ENCODE assay signal across 8 mouse cellular contexts in the genomic region with DNA sequence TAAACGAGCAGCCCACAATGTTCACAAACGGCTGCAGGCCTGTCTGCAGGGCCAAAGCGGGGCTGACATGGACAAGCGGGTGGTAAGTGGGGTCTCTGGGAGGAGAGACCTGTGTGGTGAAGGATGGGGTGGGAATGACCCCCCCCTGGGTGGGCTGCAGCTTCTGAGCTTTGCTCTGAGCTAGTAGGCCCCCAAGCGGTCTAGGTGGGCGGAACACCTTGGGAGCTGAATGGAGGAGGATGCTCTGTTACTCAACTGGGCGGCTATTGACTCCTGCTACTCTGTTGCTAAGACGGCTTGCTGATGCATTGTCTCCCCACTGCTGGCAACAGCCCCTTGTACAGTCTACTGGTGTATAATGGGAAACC. TPM values are rescaled to one million over a fixed set of nuclear protein-coding genes. Genes with fewer than 3 reads are reported as not detected.
DNase-seq lines count a peak whose midpoint lies in the region; ATAC-seq and TF ChIP-seq lines count a peak whose summit lies in the region.

No protein-coding gene starts in this region.

- H3K36me3 ChIP-seq in embryonic facial prominence, embryonic 10.5 days (replicated peaks): peaks cover 47% of the 10 kb centered on the region
- peaks cover 43% of the 10 kb centered on the region for H3K36me3 ChIP-seq in limb, embryonic 15.5 days

- H3K4me1 ChIP-seq in embryonic facial prominence, embryonic 10.5 days: peaks cover 55% of the 10 kb centered on the region
- H3K4me1 ChIP-seq in limb, embryonic 15.5 days: peaks cover 57% of the 10 kb centered on the region

- WGBS in embryonic facial prominence, embryonic 10.5 days: 38% methylated on average over 8 of the region's 8 CpGs
- WGBS in limb, embryonic 15.5 days: 37% methylated on average over 8 of the region's 8 CpGs

- H3K27me3 ChIP-seq in embryonic facial prominence, embryonic 10.5 days (replicated peaks; ENCODE audit: low read depth, poor library complexity, severe bottlenecking): 0 out of 2 replicates have a peak, but pooled peaks cover 24% of the 10 kb centered on the region
- H3K27me3 ChIP-seq in limb, embryonic 15.5 days: no peaks in the 10 kb centered on the region

- H3K9ac ChIP-seq in limb, embryonic 15.5 days: peak overlapping the region; percentile 81; the same call in 1 of the 2 replicates

- DNase-seq in CD4-positive, CD25-positive, alpha-beta regulatory T cell, adult 2 months (ENCODE audit: low read depth, low spot score): peak; percentile 40
- no peak for DNase-seq in layer of hippocampus, adult 2 months (ENCODE audit: low spot score in 2 of 2)
- no peak for DNase-seq in layer of hippocampus, adult 11-12 months (ENCODE audit: low spot score)
- peak; percentile 31 for DNase-seq in embryonic facial prominence, embryonic 10.5 days (ENCODE audit: low spot score)
- DNase-seq in retina, postnatal 1 day: no peak
- no peak for DNase-seq in left cerebral cortex, adult 2 months (ENCODE audit: extremely low spot score in 1 of 2, low spot score in 2 of 2)

- no peak overlapping the region for H3K27ac ChIP-seq in layer of hippocampus, adult 2 months
- H3K27ac ChIP-seq in embryonic facial prominence, embryonic 10.5 days (replicated peaks): peak overlapping the region; percentile 87
- peak overlapping the region; percentile 82 for H3K27ac ChIP-seq in limb, embryonic 15.5 days
- no peak overlapping the region for H3K27ac ChIP-seq in left cerebral cortex, adult 2 months

- intact Hi-C loops in left cerebral cortex, adult 2 months (cut with DNase I): no loop called here

- peak overlapping the region; percentile 87; the same call in 1 of the 2 replicates for H3K4me3 ChIP-seq in layer of hippocampus, adult 2 months
- H3K4me3 ChIP-seq in embryonic facial prominence, embryonic 10.5 days: peak overlapping the region; percentile 79
- peak overlapping the region; percentile 85 for H3K4me3 ChIP-seq in limb, embryonic 15.5 days
- no peak overlapping the region for H3K4me3 ChIP-seq in left cerebral cortex, adult 2 months

- peak overlapping the region; percentile 76 for H3K4me2 ChIP-seq in limb, embryonic 15.5 days

- no peaks in the 10 kb centered on the region for H3K9me3 ChIP-seq in embryonic facial prominence, embryonic 10.5 days
- no peaks in the 10 kb centered on the region for H3K9me3 ChIP-seq in limb, embryonic 15.5 days

- ATAC-seq in CD4-positive, CD25-positive, alpha-beta regulatory T cell, adult 4 months: no peak
- no peak for ATAC-seq in limb, embryonic 15.5 days (ENCODE audit: insufficient number of reproducible peaks, low FRiP score, low TSS enrichment, low read depth)

- no peak; the same call in 1 of the 2 replicates for TF ChIP-seq CTCF in layer of hippocampus, adult 2 months (conservative IDR thresholded peaks at IDR 0.05)
- TF ChIP-seq CTCF in left cerebral cortex, adult 2 months (IDR thresholded peaks at IDR 0.05): no peak; the same call in 1 of the 2 replicates

RNA-seq across cellular contexts. Expression of gene Sh3bp1, which starts 1.8 kb away (rescaled TPM):
- polyA plus RNA-seq in CD4-positive, CD25-positive, alpha-beta regulatory T cell, adult 4 months (2017; shearing (Covaris generic)): 10 to 100 TPM; 49.5 to 59.0 TPM
- 10 to 100 TPM; 27.7 to 41.8 TPM for total RNA-seq in layer of hippocampus, adult 2 months (2021)
- polyA plus RNA-seq in embryonic facial prominence, embryonic 10.5 days (2016; fragmentation: Nextera tagmentation; extraction: Ambion mirVana): 35.6 and 36.1 TPM in 2 replicates
- 55.2 and 61.1 TPM in 2 replicates for polyA plus RNA-seq in limb, embryonic 15.5 days (2015; fragmentation: Nextera tagmentation; extraction: Ambion mirVana)
- total RNA-seq in left cerebral cortex, adult 2 months (2021): 10 to 100 TPM; 35.0 to 37.7 TPM

RNA-seq across cellular contexts. Expression of gene Gm49510, which starts 1.9 kb away (rescaled TPM):
- not detected for polyA plus RNA-seq in CD4-positive, CD25-positive, alpha-beta regulatory T cell, adult 4 months (2017; shearing (Covaris generic))
- under 1 TPM in 1 of 2 experiments, not detected in 1; 0.27 TPM for total RNA-seq in layer of hippocampus, adult 2 months (2021)
- polyA plus RNA-seq in embryonic facial prominence, embryonic 10.5 days (2016; fragmentation: Nextera tagmentation; extraction: Ambion mirVana): 0.34 and 0.74 TPM in 2 replicates
- 0.50 and 0.65 TPM in 2 replicates for polyA plus RNA-seq in limb, embryonic 15.5 days (2015; fragmentation: Nextera tagmentation; extraction: Ambion mirVana)
- total RNA-seq in left cerebral cortex, adult 2 months (2021): not detected

RNA-seq across cellular contexts. Expression of gene Pdxp, which starts 12.3 kb away (rescaled TPM):
- 1 to 10 TPM; 2.3 to 2.7 TPM for polyA plus RNA-seq in CD4-positive, CD25-positive, alpha-beta regulatory T cell, adult 4 months (2017; shearing (Covaris generic))
- 100 to 1,000 TPM; 162 to 172 TPM for total RNA-seq in layer of hippocampus, adult 2 months (2021)
- polyA plus RNA-seq in embryonic facial prominence, embryonic 10.5 days (2016; fragmentation: Nextera tagmentation; extraction: Ambion mirVana): 32.6 and 36.5 TPM in 2 replicates
- polyA plus RNA-seq in limb, embryonic 15.5 days (2015; fragmentation: Nextera tagmentation; extraction: Ambion mirVana): 13.0 and 15.0 TPM in 2 replicates
- total RNA-seq in left cerebral cortex, adult 2 months (2021): 100 to 1,000 TPM; 165 to 171 TPM

RNA-seq across cellular contexts. Expression of gene Gga1, which starts 24.4 kb away (rescaled TPM):
- 10 to 100 TPM; 14.3 to 17.1 TPM for polyA plus RNA-seq in CD4-positive, CD25-positive, alpha-beta regulatory T cell, adult 4 months (2017; shearing (Covaris generic))
- total RNA-seq in layer of hippocampus, adult 2 months (2021): 10 to 100 TPM; 64.0 to 64.7 TPM
- 52.0 and 53.5 TPM in 2 replicates for polyA plus RNA-seq in embryonic facial prominence, embryonic 10.5 days (2016; fragmentation: Nextera tagmentation; extraction: Ambion mirVana)
- polyA plus RNA-seq in limb, embryonic 15.5 days (2015; fragmentation: Nextera tagmentation; extraction: Ambion mirVana): 53.2 and 54.4 TPM in 2 replicates
- 10 to 100 TPM; 64.8 to 68.2 TPM for total RNA-seq in left cerebral cortex, adult 2 months (2021)

RNA-seq across cellular contexts. Expression of gene Lgals1, which starts 25.1 kb away (rescaled TPM):
- polyA plus RNA-seq in CD4-positive, CD25-positive, alpha-beta regulatory T cell, adult 4 months (2017; shearing (Covaris generic)): 100 to 1,000 TPM; 366 to 481 TPM
- total RNA-seq in layer of hippocampus, adult 2 months (2021): 10 to 100 TPM; 18.9 to 20.2 TPM
- 241 and 316 TPM in 2 replicates for polyA plus RNA-seq in embryonic facial prominence, embryonic 10.5 days (2016; fragmentation: Nextera tagmentation; extraction: Ambion mirVana)
- 2,795 and 2,816 TPM in 2 replicates for polyA plus RNA-seq in limb, embryonic 15.5 days (2015; fragmentation: Nextera tagmentation; extraction: Ambion mirVana)
- 10 to 100 TPM; 19.8 to 20.4 TPM for total RNA-seq in left cerebral cortex, adult 2 months (2021)

Comparison
In these comparisons a context has a peak if more than half of its experiments do, and no peak if none do; other contexts are left out.
1. DNase-seq: peak in CD4-positive, CD25-positive, alpha-beta regulatory T cell, adult 2 months (single experiment) and embryonic facial prominence, embryonic 10.5 days (single experiment); none in layer of hippocampus, adult 2 months (0 of 2), layer of hippocampus, adult 11-12 months (single experiment), retina, postnatal 1 day (single experiment) and left cerebral cortex, adult 2 months (0 of 2).
2. H3K27ac ChIP-seq: peak in embryonic facial prominence, embryonic 10.5 days (single experiment) and limb, embryonic 15.5 days (single experiment); none in layer of hippocampus, adult 2 months (single experiment) and left cerebral cortex, adult 2 months (single experiment).